Mouse (Mus musculus) splenic B cell, adult 2 months (primary cell): Measurements from ENCODE around the gene Sufu.

ENCODE experiments used
- DNase-seq: peaks from one replicate; pipeline ENCODE4 v3.0.0-alpha.2; 2011; ENCODE audit warnings: low read depth, low spot score
- H3K27me3 ChIP-seq: 2 replicates; pipeline ENCODE4 v1.6.1; 2012; ENCODE audit warnings: mild to moderate bottlenecking, low read length, moderate library complexity, mixed read lengths; ENCODE audit not compliant: control insufficient read depth, poor library complexity, insufficient read depth, severe bottlenecking
- H3K36me3 ChIP-seq: 2 replicates; pipeline ENCODE4 v1.6.1; 2012; ENCODE audit warnings: mild to moderate bottlenecking, low read length, moderate library complexity, mixed read lengths; ENCODE audit not compliant: control insufficient read depth, poor library complexity, insufficient read depth, severe bottlenecking

Gene Sufu

GRCm38 (mm10) chr19:46369204-46369603, 27.5 kb upstream of the Sufu start:
- Histone ChIP-seq H3K36me3 (no peaks in the 10 kb centered on the region), H3K27me3 (no peaks in the 10 kb centered on the region)
- DNase-seq, result peak; percentile 58

DNA sequence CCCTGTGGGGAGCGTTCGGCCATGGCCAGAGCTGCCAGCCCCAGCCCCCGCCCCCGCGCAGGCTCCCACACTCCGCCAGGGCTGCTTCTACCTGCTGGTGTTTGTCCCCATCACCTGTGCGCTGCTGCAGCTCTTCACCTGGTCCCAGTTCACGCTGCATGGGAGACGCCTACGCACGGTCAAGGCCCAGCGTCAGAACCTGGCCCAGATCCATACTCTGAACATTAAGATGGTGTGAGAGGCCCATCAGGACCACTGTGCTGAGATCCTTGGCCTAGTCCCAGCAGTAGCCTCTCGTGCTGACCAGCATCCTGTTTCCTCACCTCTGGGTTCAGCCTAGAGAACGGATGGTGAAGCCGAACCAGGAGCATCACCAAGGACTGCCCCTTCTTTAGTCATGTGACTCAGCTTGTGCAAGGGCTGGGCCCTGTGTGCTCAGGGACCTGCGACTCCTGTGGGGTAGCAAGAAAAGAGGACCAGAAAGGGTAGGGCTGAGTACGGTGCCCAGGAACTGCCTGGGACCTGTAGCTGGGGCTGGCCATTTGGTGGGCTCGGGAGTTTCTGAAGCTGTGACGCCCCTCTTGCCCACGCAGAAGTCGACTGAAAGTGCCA, 22.1 kb upstream of the Sufu start:
- no peak for DNase-seq

GRCm38 (mm10) chr19:46375489-46375888, 21.2 kb upstream of the Sufu start:
- DNase-seq, result no peak
- H3K27me3 ChIP-seq, result no peaks in the 10 kb centered on the region
- peaks cover 17% of the 10 kb centered on the region for H3K36me3 ChIP-seq

More for the DNA sequence above, 22.1 kb upstream of the Sufu start:
- no peaks in the 10 kb centered on the region for H3K27me3 ChIP-seq
- peaks cover 17% of the 10 kb centered on the region for H3K36me3 ChIP-seq

DNA sequence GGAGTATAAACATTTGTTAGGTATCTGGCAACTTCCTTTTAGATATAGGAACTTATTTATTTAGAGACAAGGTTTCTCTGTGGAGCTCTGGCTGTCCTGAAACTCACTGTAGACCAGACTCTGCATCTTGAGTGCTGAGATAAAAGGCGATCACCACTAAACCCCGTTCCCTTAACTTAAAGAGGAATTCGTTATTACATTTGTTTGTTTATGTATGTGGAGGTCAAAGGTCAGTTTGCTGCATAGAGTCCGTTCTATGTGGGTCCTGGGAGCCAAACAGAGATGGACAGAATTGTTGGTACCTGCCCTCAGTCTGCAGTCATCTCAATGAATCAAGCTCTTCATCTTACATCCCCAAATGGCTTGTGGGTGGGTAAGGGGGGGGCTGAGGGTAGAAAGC, 20.8 kb upstream of the Sufu start:
- no peak for DNase-seq
- Histone ChIP-seq H3K27me3 (no peaks in the 10 kb centered on the region), H3K36me3 (peaks cover 20% of the 10 kb centered on the region)

DNA sequence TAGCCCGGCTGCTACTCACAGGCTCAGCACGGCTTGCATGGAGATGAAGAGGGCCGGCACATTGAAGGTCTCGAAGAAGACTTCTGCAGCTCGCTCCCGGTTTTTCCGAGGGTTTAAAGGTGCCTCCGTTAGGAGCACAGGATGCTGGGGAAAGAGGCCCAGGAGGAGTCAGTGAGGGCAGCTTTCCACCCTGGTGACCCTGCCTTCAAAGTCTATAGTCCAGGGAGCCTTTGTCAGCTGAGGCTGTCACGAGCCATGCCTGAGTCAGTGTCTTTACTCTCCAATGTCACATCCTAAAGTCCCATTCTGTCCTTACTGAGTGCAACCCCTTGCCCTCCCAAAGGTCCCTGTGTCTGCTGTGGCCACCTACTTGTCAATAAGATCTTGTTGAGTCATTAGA, 14.4 kb upstream of the Sufu start:
- no peaks in the 10 kb centered on the region for H3K27me3 ChIP-seq
- DNase-seq, result no peak
- peaks cover 46% of the 10 kb centered on the region for H3K36me3 ChIP-seq

DNA sequence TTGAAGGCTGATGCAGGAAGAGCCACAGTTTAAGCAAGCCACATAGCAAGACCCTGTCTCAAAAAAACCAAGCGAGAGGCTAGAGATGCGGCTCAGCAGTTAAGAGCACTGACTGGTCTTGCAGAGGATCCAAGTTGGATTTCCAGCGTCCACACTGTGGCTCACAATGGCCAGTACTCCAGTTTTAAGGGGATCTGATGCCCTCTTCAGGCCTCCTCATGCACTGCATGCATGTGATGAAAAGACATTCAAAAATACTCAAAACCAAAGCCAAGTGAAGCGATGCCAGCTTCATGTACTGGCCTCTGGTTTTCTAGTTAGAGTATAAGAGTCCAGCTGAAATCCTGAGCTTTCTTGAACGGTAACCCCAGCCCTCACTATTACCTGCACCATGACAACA, 6.8 kb upstream of the Sufu start:
- Histone ChIP-seq H3K27me3 (no peaks in the 10 kb centered on the region), H3K36me3 (peaks cover 6% of the 10 kb centered on the region)
- peak; percentile 38 for DNase-seq

DNA sequence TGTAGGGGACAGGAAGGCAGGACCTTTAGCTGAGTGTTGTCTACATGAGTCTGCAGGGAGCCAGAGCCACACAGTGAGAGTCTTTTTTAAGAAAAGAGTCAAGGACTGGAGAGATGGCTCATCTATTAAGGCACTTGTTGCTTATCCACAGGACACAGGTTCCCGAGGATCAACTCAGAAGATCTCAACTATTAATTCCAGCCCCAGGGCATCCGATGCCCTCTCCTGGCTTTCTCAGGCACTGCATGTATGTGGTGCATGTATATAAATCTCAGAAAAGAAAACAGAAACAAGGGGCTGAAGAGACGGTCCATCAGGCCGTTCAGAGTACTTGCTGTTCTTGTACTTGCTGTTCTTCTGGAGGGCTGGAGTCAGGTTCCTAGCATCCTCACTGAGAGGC, 4.7 kb upstream of the Sufu start:
- peak; percentile 72 for DNase-seq
- Histone ChIP-seq H3K36me3 (no peaks in the 10 kb centered on the region), H3K27me3 (no peaks in the 10 kb centered on the region)

GRCm38 (mm10) chr19:46394712-46395108, 2.0 kb upstream of the Sufu start:
- Histone ChIP-seq H3K27me3 (no peaks in the 10 kb centered on the region), H3K36me3 (no peaks in the 10 kb centered on the region)
- no peak for DNase-seq

DNA sequence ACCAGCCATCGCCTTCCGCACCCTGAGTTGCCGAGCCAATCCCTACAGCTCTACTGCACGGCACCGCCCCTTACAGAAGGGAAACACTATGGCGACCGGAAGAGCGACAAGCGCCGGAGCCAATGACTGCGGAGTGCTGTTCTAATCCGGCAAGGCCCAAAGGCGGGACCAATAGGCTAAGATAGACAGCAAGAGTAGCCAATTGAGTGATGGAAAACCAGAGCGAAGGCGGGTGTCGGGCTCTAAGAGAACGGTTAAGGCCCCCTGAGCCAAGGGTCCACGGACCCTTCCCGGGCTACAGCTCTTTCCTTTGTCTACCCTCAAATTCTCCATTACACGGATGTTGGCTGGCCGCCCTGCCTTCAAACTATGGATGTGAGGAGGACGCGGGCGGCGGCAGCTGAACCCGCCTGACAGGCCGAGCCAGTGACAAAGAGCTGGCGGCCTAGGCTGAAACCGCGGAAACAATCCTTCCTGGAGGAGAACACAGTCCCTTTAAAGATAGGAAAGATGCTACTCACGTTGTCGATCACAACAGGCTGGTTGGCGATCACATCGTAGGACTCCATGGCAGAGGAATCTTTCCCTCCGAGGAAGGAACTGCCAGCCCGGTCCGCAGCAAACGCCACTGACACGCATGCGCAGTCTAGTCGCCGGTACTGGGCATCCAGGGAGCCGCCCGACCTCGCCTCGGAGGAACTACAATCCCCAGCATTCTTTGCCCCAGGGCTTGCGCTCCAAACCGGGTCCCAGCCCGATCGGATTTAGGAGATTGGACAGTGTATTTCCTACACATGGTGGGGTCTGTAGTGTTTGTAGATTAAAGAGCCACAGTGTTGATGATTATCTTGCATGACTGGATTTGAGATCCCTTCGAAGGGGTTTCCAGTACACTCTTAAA, 1.3 kb upstream of the Sufu start, which contains the start of gene Actr1a:
Gene Actr1a, minus strand, starts transcription at position 640 of the 901 bp plus-strand sequence.
- DNase-seq, result peak; percentile 99
- Histone ChIP-seq H3K27me3 (no peaks in the 10 kb centered on the region), H3K36me3 (no peaks in the 10 kb centered on the region)

- no peaks in the 10 kb centered on the region for H3K36me3 ChIP-seq
- peak; percentile 14 for DNase-seq
These were observed 587 bp upstream of the Sufu start for GRCm38 (mm10) chr19:46396109-46396508.

DNA sequence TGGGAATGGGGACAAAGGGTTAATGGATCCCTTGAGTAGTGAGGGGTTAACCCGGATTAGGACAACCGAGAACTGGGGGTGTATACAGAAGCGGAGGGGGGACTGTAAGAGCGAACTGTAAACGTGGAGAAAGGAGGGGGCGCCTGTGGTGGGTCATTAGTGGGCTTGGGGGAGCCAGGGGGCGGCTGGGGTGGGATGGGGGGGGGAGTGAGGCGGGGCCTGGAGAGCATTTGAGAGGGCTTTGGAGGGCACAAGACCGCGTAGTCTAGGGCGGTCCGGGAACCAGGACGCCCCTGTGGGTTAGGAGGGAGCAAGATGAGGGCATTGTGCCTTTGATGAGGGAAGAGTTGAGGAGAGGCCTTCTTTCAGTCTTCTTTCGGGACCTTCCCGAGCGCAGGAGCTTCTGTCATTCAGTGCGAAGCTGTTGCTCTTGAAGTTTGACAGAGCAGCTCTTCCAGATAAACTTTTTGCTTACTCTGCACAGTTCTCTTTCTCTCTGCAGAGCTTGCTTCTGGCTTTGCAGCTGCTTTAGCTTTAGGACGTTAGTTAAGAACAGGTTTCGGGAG, 823 bp downstream of the Sufu start:
- DNase-seq, result peak; percentile 16

More at GRCm38 (mm10) chr19:46396109-46396508, 587 bp upstream of the Sufu start:
- H3K27me3 ChIP-seq, result no peaks in the 10 kb centered on the region

DNA sequence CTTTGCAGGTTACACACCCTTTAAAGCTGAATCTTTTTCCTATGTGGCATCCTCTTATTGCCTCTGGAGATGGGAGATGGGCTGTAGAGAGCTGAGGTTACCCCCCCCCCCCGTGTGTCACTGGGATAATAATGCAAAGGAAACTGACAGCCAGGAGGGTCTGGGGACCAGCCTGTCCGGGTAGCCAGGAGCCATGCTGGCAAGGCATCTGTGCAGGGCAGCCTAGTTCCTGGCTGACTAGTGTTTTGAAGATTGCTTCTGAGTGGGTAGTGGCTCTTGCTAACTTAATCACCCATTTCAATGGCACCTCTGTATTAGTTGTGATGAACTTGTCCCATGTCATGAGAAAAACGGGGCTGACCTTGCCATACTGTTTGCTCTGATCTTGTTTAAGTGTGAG, 1.7 kb downstream of the Sufu start:
- Histone ChIP-seq H3K36me3 (no peaks in the 10 kb centered on the region), H3K27me3 (no peaks in the 10 kb centered on the region)
- no peak for DNase-seq

More for the DNA sequence above, 823 bp downstream of the Sufu start:
- H3K36me3 ChIP-seq, result no peaks in the 10 kb centered on the region
- no peaks in the 10 kb centered on the region for H3K27me3 ChIP-seq

DNA sequence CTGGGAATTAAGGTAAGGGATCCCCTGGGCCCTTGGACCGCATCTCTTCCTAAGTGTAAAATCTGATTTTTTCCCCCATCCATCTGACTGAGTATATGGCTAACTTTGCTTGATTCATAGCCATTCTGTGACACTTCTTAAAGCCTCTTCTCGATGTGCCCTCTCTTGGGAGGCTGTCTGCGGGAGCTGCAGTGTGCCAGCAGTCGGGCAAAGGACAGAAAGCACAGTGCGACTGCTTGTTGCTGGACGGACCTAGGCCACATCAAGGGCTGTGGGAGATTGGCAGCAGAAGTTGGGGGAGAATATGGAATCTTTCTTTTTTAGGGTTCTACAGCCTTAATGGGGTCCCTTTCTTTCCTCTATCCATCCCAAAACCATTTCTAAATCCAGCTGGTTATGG, 2.7 kb downstream of the Sufu start:
- Histone ChIP-seq H3K36me3 (peaks cover 3% of the 10 kb centered on the region; the same call in 1 of the 2 replicates), H3K27me3 (no peaks in the 10 kb centered on the region)
- DNase-seq, result no peak

DNA sequence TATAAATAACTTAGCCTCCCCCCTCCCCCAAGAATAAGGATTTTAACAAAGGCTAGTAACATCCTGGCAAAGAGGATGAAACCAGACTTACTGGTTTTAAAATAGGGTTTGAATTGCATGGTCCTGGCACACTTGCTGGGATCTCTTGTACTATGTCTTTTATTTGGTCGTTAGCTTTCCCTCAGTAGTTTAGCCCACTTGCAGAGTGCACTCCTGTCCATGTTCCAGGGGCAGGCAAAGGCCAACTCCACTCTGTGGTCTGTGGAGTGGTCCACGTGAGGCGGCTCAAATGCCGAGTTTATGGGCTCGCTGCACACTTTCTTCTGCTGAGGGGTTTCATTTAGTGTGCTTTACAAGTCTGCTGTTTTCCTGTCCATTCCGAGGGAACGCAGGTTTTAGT, 3.2 kb downstream of the Sufu start:
- peaks cover 3% of the 10 kb centered on the region; the same call in 1 of the 2 replicates for H3K36me3 ChIP-seq
- no peak for DNase-seq
- H3K27me3 ChIP-seq, result no peaks in the 10 kb centered on the region

- no peak for DNase-seq
- Histone ChIP-seq H3K36me3 (peaks cover 3% of the 10 kb centered on the region; the same call in 1 of the 2 replicates), H3K27me3 (no peaks in the 10 kb centered on the region)
These were observed 3.9 kb downstream of the Sufu start for GRCm38 (mm10) chr19:46400558-46400957.
